Mouse (Mus musculus) hindlimb bud, embryonic 11.5 days (tissue): ENCODE results near the gene Sipa1l3.

ENCODE experiments used
- DNase-seq: peaks from one replicate; pipeline ENCODE4 v3.0.0-alpha.2; 2012; ENCODE audit warnings: low read depth, low spot score; ENCODE audit errors: extremely low spot score

The Sipa1l3 gene

GRCm38 (mm10) chr7:29390234-29390633 lies 128.2 kb downstream of the Sipa1l3 start:
- no peak for DNase-seq

DNA sequence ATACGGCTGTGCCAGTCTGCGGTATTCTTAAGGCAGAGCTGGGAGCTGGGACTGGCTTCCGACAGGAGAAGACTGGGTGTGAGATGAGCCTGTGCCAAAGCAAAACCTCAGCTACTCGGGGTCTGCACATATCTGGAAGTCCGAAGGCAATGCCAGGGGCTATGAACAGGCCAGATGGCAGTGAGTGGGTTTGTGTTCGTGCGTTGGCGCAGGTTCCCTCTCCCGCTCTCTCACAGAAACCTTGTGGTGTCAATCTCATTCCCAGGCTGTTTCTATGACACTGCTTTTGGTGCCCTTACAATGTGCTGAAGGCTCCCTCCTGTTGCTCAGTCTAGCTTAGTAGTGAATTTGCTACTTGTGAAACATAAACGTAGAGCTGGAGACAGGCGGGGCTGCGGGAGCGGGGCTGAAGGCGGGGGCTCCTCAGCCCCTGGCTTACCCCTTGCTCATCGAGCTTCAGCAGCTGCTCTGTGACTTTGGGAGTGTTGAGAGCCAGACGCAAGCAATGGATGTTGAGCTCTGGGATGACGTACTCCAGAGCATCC lies 130.8 kb downstream of the Sipa1l3 start:
- no peak for DNase-seq

DNA sequence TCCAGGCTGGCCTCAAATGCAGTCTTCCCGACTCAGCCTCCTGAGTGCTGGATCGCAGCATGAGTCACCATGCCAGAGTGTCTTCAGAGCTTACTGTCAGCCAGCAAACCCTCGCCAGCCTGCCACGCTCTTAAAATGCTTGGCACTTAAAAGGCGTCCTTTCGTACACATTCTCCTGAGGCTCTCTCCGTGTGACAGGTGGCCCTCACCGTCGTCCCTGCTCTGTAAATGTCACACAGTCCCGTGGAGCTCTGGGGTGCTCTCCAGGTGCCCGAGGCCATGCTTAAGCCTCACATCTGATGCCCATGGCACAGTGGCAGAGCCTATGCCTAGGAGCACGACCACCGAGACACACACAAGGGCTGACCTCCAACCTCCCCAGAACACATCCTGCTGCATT lies 132.1 kb downstream of the Sipa1l3 start:
- no peak for DNase-seq

GRCm38 (mm10) chr7:29385791-29386190 lies 132.7 kb downstream of the Sipa1l3 start:
- no peak for DNase-seq

DNA sequence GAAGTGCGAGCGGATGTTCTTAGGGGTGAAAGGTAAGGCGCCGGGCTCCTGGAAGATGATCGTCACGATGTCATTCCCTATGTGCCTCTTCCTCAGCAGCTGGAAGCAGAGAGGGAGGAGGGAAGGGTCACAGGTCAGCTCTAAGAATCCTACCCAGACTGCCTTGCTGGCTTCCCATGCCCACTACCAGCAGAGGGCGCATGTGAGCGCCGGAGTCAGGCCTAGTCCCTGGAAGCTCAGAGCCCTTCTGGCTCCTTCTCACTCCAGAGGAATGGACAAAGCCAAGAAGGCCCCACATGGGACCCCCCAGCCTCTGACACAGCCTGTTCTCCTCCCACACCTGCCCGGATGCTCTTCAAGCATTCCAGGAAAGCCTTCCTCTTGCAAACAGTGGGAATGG lies 135.2 kb downstream of the Sipa1l3 start:
- peak; percentile 64 for DNase-seq

GRCm38 (mm10) chr7:29381466-29382040 lies 136.9 kb downstream of the Sipa1l3 start:
- DNase-seq = no peak

- no peak for DNase-seq
Observed at GRCm38 (mm10) chr7:29374054-29374453, 144.4 kb downstream of the Sipa1l3 start.

DNA sequence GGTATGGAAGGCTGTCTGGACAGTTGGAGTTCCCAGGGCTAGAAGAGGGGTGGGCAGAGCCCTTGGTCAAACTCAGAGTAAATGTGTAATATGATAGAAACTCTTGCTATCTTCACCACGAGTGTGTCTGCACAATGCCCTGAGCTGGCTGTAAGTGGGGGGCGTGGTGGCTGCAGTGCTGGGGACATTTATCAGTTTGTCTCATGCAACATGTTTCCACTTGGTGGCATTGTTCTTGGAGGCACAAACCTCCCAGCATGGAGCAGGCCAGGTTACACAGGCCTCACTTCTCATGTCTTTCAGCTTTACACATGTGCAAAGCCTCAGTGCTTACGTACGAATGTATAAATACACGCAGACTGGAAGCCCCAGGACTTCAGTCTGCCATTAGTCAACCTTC lies 146.3 kb downstream of the Sipa1l3 start:
- DNase-seq = no peak

DNA sequence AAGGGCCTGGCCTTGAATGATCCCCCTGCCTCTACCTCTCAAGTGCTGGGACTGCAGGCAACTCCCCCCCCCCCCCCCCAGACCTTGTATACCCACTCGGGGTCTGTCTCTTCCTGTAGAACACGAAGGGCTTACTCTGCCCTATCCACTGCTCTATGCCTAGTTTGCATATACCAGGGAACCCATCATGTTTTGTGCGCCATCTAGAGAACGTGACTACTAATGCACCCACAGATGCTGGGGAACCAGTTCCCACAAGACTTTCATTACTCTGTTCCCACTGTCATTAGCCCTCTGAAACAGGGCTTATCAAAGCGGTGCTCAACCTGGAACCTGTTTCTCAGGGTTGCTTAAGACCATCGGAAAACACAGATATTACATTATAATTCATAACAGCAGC lies 148.4 kb downstream of the Sipa1l3 start:
- DNase-seq = no peak

- no peak for DNase-seq
Observed at GRCm38 (mm10) chr7:29368004-29368320, 150.5 kb downstream of the Sipa1l3 start.

GRCm38 (mm10) chr7:29367166-29368003 lies 151.1 kb downstream of the Sipa1l3 start:
- no peak for DNase-seq

DNA sequence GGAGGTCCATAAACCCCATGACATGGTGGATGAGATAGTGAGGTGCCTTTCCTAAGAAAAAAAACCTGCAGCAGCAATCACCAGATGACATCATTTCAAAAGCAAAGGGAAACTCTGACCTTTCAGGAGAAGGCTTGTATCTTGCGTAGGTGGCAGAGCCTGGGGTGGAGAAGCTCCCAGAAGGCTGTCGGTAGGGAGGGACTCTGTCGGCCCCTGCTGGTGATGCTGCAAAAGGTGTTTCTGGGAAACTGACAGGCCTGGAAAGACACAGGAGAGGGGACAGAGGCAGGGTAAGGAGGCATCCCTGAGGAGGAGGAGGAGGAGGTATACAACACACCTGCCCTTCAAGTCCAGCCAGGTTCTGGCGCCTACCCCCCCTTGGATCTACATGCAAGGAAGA lies 154.4 kb downstream of the Sipa1l3 start:
- DNase-seq = no peak

DNA sequence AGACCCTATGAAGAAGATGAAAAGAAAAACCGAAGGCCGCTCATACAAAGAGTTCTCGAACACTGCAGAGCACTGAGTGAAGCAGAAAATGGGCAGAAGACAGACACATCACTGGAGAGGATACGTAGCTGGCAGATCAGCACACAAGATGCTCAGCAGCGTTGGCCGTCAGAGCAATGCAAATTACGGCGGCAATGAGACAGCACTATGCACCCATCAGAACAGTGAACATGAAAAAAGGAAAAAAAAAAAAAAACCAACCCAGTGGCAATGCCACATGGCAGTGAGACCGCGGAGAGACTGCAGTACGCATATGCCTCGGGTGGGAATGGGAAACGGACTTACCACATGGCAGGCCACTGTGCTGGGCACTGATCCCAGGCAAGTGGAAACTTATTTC lies 156.9 kb downstream of the Sipa1l3 start:
- DNase-seq = no peak

- DNase-seq = no peak
Observed at GRCm38 (mm10) chr7:29355406-29355805, 163.0 kb downstream of the Sipa1l3 start.

GRCm38 (mm10) chr7:29354161-29354560 lies 164.3 kb downstream of the Sipa1l3 start:
- DNase-seq = no peak

DNA sequence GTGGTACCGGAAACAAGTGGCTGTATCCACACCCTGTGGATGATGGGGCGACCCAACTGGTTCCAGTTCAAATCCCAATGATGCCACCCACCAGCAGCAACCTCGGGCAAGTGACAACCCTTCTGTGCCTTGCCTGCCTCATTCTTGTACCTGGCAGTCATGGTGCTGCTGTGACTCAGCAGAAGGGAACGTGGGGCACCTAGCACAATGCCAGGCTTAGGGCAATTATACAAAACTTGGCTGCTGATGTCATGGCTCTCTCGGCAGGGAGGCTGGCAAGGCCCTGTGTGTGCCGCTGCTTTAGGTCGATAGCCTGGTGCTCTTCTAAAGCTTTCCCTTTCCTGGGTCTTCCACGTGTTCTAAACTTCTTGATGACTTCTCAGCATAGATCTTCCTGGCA lies 166.2 kb downstream of the Sipa1l3 start:
- no peak for DNase-seq

DNA sequence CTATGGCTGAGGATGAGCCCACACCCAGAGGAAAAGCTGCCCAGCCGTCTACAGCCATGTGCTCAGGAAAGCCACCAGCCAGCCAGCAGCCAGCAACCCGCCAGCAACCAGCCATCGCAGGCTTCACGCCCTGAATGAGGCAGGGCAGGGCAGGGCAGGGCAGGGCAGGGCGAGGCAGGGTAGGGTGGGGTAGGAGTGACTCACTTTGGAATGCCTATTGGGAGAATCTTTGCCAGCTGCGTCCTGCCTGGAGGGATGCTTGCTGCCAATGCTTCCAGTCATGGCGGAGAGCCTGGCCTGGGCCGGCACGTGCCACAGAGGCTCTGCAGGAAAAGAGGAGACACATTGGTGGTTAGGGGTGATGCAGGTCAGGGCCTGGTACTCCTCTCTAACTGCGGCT lies 168.0 kb downstream of the Sipa1l3 start:
- DNase-seq = no peak

DNA sequence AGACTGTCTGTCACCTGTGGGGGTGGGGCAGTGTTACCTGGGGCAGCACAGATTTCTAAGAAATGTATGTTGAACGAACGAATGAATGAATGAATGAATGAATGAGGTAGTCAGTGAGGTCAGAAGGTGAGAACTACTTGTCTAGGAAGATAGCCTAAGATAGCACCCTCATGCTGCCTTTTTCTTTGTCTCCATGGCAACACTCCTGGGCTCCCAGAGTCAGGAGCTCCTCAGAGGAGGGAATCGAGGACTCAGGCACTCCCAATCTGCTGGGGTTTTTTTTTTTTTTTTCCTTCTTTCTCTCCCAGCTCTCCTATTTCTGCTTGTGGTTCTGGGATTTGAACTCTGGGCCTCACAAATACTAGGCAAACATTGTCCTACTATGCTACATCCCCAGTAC lies 172.2 kb downstream of the Sipa1l3 start:
- no peak for DNase-seq

GRCm38 (mm10) chr7:29345534-29345933 lies 172.9 kb downstream of the Sipa1l3 start:
- no peak for DNase-seq

DNA sequence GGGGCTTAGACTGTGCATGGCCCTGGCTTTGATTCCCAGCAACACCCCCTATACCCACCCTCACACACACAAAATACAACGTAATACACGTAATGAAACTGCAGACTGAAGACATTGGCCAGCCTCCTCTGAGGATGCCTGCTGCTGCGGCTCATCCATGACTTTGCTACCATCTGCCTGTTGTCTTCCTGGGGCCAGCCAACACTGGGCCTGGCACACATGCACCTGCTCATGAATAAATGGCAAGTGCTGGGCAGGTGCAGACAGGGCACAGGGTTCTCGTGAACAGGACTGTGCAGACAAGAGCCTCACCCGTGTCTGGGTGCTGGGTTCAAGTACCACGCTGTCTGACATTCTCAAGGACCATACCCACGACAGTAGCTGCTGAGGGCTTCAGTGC lies 174.7 kb downstream of the Sipa1l3 start:
- DNase-seq = no peak

DNA sequence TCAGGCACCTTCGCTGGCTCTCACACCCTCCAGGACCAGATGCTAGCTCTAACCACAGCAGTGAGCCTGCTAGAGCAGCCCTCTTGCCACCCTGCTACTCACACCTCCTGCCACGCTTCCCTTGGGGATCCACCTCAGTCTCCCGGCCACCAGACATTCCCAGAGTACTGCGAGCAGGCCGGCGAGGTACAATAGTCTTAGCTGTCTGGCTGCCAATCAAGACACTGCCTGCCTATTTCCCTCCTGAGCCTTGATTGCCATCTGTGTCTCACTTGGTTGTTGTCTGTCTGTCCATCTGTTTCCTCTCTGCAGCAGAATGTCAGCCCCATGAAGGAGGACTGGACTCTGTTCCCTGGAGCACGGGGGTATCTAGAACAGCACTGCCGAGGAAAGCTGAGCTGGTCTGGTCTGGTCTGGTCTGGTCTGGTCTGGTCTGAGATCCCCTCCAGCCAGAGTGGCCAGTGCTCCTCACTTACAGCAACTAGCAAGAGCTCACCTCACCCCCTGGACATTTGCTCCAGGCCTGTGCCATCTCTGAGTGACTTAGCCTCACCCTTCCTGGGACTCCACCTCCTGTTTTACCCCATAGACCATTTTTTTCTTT lies 175.8 kb downstream of the Sipa1l3 start:
- no peak for DNase-seq

DNA sequence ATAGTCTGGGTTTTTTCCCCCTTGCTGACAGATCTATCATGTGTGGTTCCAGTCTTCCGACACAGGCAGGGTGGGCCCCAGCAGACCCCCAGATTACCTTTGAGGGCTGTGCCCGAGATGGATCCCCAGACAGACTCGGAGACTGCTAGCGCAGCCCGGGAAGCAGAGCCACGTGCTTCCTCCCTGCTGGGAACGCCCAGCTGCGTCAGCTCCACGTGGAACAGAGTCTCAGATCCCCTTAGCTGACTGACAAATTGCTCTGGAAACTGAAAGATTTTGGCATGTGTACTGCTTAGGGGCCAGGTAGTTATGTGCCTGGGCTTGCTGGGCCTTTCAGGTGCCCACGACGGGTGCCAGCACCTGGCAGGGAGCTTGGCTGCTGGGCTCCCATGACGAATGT lies 176.7 kb downstream of the Sipa1l3 start:
- DNase-seq = no peak
